Mouse (Mus musculus): ENCODE data around the gene Jak3.
"Not testable (repeated sequence)": the region's sequence is repeated elsewhere in the genome, so short reads cannot be mapped to it uniquely, and the experiment has no call there.

Gene Jak3

GRCm38 (mm10) chr8:71701414-71702086 is 25.5 kb downstream of the Jak3 start, which contains the start of gene B3gnt3:
TSS of gene B3gnt3 (minus strand) at chr8:71701789.
- no peak for TF ChIP-seq POU5F1 (IDR thresholded peaks at IDR 0.05; ENCODE audit: borderline replicate concordance, low read length)
- TF ChIP-seq CTCF (conservative IDR thresholded peaks at IDR 0.05; ENCODE audit: low read length) = no peak
- TF ChIP-seq NANOG (IDR thresholded peaks at IDR 0.05; ENCODE audit: borderline replicate concordance, low read length) = no peak
- Histone ChIP-seq H3K9me3 (ENCODE audit: low read length) (no peaks in the 10 kb centered on the region), H3K27me3 (ENCODE audit: insufficient read depth, low read length) (peaks cover 55% of the 10 kb centered on the region), H3K36me3 (ENCODE audit: insufficient read depth, low read length) (no peaks in the 10 kb centered on the region), H3K4me3 (replicated peaks; ENCODE audit: low read length) (peak within 1 kb of the TSS; percentile 51), H3K4me1 (replicated peaks; ENCODE audit: low read depth, low read length) (peaks cover 55% of the 10 kb centered on the region)

GRCm38 (mm10) chr8:71702087-71702432 is 26.0 kb downstream of the Jak3 start:
- H3K27me3 ChIP-seq (ENCODE audit: insufficient read depth, low read length) = peaks cover 51% of the 10 kb centered on the region
- no peak overlapping the region for H3K4me3 ChIP-seq (replicated peaks; ENCODE audit: low read length)
- H3K4me1 ChIP-seq (replicated peaks; ENCODE audit: low read depth, low read length) = peaks cover 55% of the 10 kb centered on the region
- no peaks in the 10 kb centered on the region for H3K36me3 ChIP-seq (ENCODE audit: insufficient read depth, low read length)
- no peak for TF ChIP-seq NANOG (IDR thresholded peaks at IDR 0.05; ENCODE audit: borderline replicate concordance, low read length)
- TF ChIP-seq POU5F1 (IDR thresholded peaks at IDR 0.05; ENCODE audit: borderline replicate concordance, low read length) = no peak
- TF ChIP-seq CTCF (conservative IDR thresholded peaks at IDR 0.05; ENCODE audit: low read length) = no peak
- H3K9me3 ChIP-seq (ENCODE audit: low read length) = no peaks in the 10 kb centered on the region

- H3K4me1 ChIP-seq (replicated peaks; ENCODE audit: low read depth, low read length) = peaks cover 54% of the 10 kb centered on the region
- H3K4me3 ChIP-seq (replicated peaks; ENCODE audit: low read length) = no peak overlapping the region
- TF ChIP-seq NANOG (IDR thresholded peaks at IDR 0.05; ENCODE audit: borderline replicate concordance, low read length) (no peak), POU5F1 (IDR thresholded peaks at IDR 0.05; ENCODE audit: borderline replicate concordance, low read length) (no peak), CTCF (conservative IDR thresholded peaks at IDR 0.05; ENCODE audit: low read length) (no peak)
- no peaks in the 10 kb centered on the region for H3K36me3 ChIP-seq (ENCODE audit: insufficient read depth, low read length)
- H3K27me3 ChIP-seq (ENCODE audit: insufficient read depth, low read length) = peaks cover 50% of the 10 kb centered on the region
- no peaks in the 10 kb centered on the region for H3K9me3 ChIP-seq (ENCODE audit: low read length)
These were observed 26.8 kb downstream of the Jak3 start for GRCm38 (mm10) chr8:71702923-71703322.

- H3K27me3 ChIP-seq (ENCODE audit: insufficient read depth, low read length) = peaks cover 50% of the 10 kb centered on the region
- H3K4me3 ChIP-seq (replicated peaks; ENCODE audit: low read length); H3K9me3 ChIP-seq (ENCODE audit: low read length); H3K36me3 ChIP-seq (ENCODE audit: insufficient read depth, low read length): not testable (repeated sequence)
- H3K4me1 ChIP-seq (replicated peaks; ENCODE audit: low read depth, low read length) = peaks cover 54% of the 10 kb centered on the region
These were observed 27.3 kb downstream of the Jak3 start for GRCm38 (mm10) chr8:71703400-71703799.

- TF ChIP-seq NANOG (IDR thresholded peaks at IDR 0.05; ENCODE audit: borderline replicate concordance, low read length) = no peak
- TF ChIP-seq POU5F1 (IDR thresholded peaks at IDR 0.05; ENCODE audit: borderline replicate concordance, low read length) = no peak
- peak; percentile 89 for TF ChIP-seq CTCF (conservative IDR thresholded peaks at IDR 0.05; ENCODE audit: low read length)
- peaks cover 17% of the 10 kb centered on the region for H3K27me3 ChIP-seq (ENCODE audit: insufficient read depth, low read length)
- H3K4me1 ChIP-seq (replicated peaks; ENCODE audit: low read depth, low read length) = peaks cover 57% of the 10 kb centered on the region
These were observed 31.8 kb downstream of the Jak3 start for GRCm38 (mm10) chr8:71707874-71708273.

GRCm38 (mm10) chr8:71709134-71709799 is 33.2 kb downstream of the Jak3 start:
- Histone ChIP-seq H3K4me3 (replicated peaks; ENCODE audit: low read length) (peak overlapping the region; percentile 71), H3K4me1 (replicated peaks; ENCODE audit: low read depth, low read length) (peaks cover 58% of the 10 kb centered on the region), H3K9me3 (ENCODE audit: low read length) (no peaks in the 10 kb centered on the region), H3K36me3 (ENCODE audit: insufficient read depth, low read length) (peaks cover 26% of the 10 kb centered on the region), H3K27me3 (ENCODE audit: insufficient read depth, low read length) (peaks cover 11% of the 10 kb centered on the region)
- TF ChIP-seq POU5F1 (IDR thresholded peaks at IDR 0.05; ENCODE audit: borderline replicate concordance, low read length) = no peak
- TF ChIP-seq CTCF (conservative IDR thresholded peaks at IDR 0.05; ENCODE audit: low read length) = no peak
- no peak for TF ChIP-seq NANOG (IDR thresholded peaks at IDR 0.05; ENCODE audit: borderline replicate concordance, low read length)

More at GRCm38 (mm10) chr8:71707874-71708273, 31.8 kb downstream of the Jak3 start:
- H3K9me3 ChIP-seq (ENCODE audit: low read length) = no peaks in the 10 kb centered on the region
- peaks cover 22% of the 10 kb centered on the region for H3K36me3 ChIP-seq (ENCODE audit: insufficient read depth, low read length)
- no peak overlapping the region for H3K4me3 ChIP-seq (replicated peaks; ENCODE audit: low read length)

GRCm38 (mm10) chr8:71709800-71710446 is 33.8 kb downstream of the Jak3 start:
- peak overlapping the region; percentile 71 for H3K4me3 ChIP-seq (replicated peaks; ENCODE audit: low read length)
- H3K4me1 ChIP-seq (replicated peaks; ENCODE audit: low read depth, low read length) = peaks cover 57% of the 10 kb centered on the region
- H3K36me3 ChIP-seq (ENCODE audit: insufficient read depth, low read length) = peaks cover 32% of the 10 kb centered on the region
- no peaks in the 10 kb centered on the region for H3K9me3 ChIP-seq (ENCODE audit: low read length)
- TF ChIP-seq POU5F1 (IDR thresholded peaks at IDR 0.05; ENCODE audit: borderline replicate concordance, low read length) (no peak), CTCF (conservative IDR thresholded peaks at IDR 0.05; ENCODE audit: low read length) (peak; percentile 39), NANOG (IDR thresholded peaks at IDR 0.05; ENCODE audit: borderline replicate concordance, low read length) (no peak)
- H3K27me3 ChIP-seq (ENCODE audit: insufficient read depth, low read length) = peaks cover 4% of the 10 kb centered on the region

- Histone ChIP-seq H3K4me1 (replicated peaks; ENCODE audit: low read depth, low read length) (peaks cover 69% of the 10 kb centered on the region), H3K4me3 (replicated peaks; ENCODE audit: low read length) (no peak overlapping the region), H3K9me3 (ENCODE audit: low read length) (no peaks in the 10 kb centered on the region), H3K27me3 (ENCODE audit: insufficient read depth, low read length) (no peaks in the 10 kb centered on the region), H3K36me3 (ENCODE audit: insufficient read depth, low read length) (peaks cover 46% of the 10 kb centered on the region)
- no peak for TF ChIP-seq CTCF (conservative IDR thresholded peaks at IDR 0.05; ENCODE audit: low read length)
- TF ChIP-seq POU5F1 (IDR thresholded peaks at IDR 0.05; ENCODE audit: borderline replicate concordance, low read length) = no peak
- no peak for TF ChIP-seq NANOG (IDR thresholded peaks at IDR 0.05; ENCODE audit: borderline replicate concordance, low read length)
These were observed 35.5 kb downstream of the Jak3 start for GRCm38 (mm10) chr8:71711574-71711973.

Measured in E14TG2a.4 (cell line).